Mouse (Mus musculus): ENCODE data around the gene Abtb1. TPM values are rescaled to one million over a fixed set of nuclear protein-coding genes. Genes with fewer than 3 reads are reported as not detected.

Gene Abtb1
- polyA plus RNA-seq, 1 experiment from 2014 or later: 40.7 TPM

DNA sequence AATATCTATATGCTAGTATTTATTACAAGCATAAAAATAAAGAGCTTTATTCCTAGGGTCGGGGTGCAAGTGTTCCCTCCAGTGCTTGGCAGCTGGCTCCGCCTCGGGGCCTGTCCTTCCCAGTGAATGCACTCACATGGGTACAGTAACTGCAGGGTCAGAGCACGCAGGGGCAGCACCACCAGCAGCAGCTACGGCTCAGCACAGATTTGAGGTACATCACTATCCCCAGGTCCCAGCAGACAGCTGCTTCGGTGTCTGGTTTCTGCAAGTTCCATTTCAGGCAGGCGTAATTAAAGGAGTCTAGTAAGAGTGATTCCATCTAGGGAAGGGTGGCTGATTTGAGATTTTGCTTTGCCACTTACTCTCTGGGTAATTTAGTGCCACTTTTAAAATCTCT, 16.6 kb upstream of the Abtb1 start:
- no peak for ATAC-seq
- H3K4me3 ChIP-seq (ENCODE audit: low read depth, low read length): no peak overlapping the region
- H3K9me3 ChIP-seq (replicated peaks; ENCODE audit: control insufficient read depth, low read length, poor library complexity, severe bottlenecking): no peaks in the 10 kb centered on the region
- H3K27ac ChIP-seq (ENCODE audit: low read length): no peak overlapping the region
- WGBS: 70% methylated on average over 7 of the region's 7 CpGs
- H3K36me3 ChIP-seq (ENCODE audit: control insufficient read depth, insufficient read depth, low read length): peaks cover 44% of the 10 kb centered on the region
- H3K27me3 ChIP-seq (ENCODE audit: control insufficient read depth, insufficient read depth, low read depth, low read length): no peaks in the 10 kb centered on the region
- no peaks in the 10 kb centered on the region for H3K4me1 ChIP-seq (ENCODE audit: control insufficient read depth, insufficient read depth, low read length)
- no peak overlapping the region for H3K9ac ChIP-seq (ENCODE audit: low read depth, low read length)
- H3K4me2 ChIP-seq (ENCODE audit: low read length): no peak overlapping the region

DNA sequence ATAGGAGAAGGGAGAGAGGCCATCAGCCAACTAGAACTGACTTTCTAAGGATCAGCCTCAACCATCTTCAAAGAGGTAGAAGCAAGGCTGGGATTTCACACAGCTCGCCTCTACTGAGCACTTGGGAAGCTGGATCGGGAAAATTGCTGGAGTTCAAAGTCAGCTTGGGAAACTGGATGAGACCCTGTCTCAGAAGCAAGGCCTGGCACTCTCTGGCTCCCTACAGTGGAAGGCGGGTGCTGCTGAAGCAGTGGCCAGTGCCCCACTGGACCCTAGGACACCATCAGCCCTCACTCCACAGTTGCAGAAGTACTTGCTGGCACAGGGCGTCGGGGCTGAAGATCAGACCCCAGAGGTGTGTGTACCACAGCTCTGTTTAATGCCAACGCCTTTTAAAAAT, 16.0 kb upstream of the Abtb1 start:
- WGBS: 80% methylated on average over 6 of the region's 6 CpGs
- no peak overlapping the region for H3K9ac ChIP-seq (ENCODE audit: low read depth, low read length)
- H3K4me1 ChIP-seq (ENCODE audit: control insufficient read depth, insufficient read depth, low read length): no peaks in the 10 kb centered on the region
- no peaks in the 10 kb centered on the region for H3K9me3 ChIP-seq (replicated peaks; ENCODE audit: control insufficient read depth, low read length, poor library complexity, severe bottlenecking)
- no peak for ATAC-seq
- no peak overlapping the region for H3K4me2 ChIP-seq (ENCODE audit: low read length)
- H3K27me3 ChIP-seq (ENCODE audit: control insufficient read depth, insufficient read depth, low read depth, low read length): no peaks in the 10 kb centered on the region
- peaks cover 38% of the 10 kb centered on the region for H3K36me3 ChIP-seq (ENCODE audit: control insufficient read depth, insufficient read depth, low read length)
- no peak overlapping the region for H3K4me3 ChIP-seq (ENCODE audit: low read depth, low read length)
- H3K27ac ChIP-seq (ENCODE audit: low read length): no peak overlapping the region

DNA sequence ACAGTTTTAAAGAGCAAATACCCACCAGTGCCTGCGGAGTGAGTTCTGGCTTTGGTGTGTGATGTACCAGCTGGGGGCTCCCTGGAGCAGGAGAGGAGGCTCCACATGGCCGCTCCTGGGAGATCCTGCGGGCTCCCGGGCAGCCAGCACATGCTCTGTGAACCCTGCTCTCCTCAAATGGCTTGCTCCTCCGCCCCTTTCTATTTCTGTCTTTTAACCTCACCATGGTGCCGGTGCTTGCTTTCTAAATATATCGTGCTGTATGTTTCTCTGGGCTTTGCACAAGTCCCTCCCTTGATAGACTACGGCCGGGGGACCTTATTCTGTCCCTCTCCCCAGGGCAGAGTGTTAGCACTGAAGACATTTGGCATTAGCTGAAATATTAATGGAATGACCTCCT, 15.5 kb upstream of the Abtb1 start:
- peaks cover 39% of the 10 kb centered on the region for H3K36me3 ChIP-seq (ENCODE audit: control insufficient read depth, insufficient read depth, low read length)
- 41% methylated on average over 9 of the region's 9 CpGs for WGBS
- H3K9ac ChIP-seq (ENCODE audit: low read depth, low read length): no peak overlapping the region
- no peaks in the 10 kb centered on the region for H3K9me3 ChIP-seq (replicated peaks; ENCODE audit: control insufficient read depth, low read length, poor library complexity, severe bottlenecking)
- H3K4me1 ChIP-seq (ENCODE audit: control insufficient read depth, insufficient read depth, low read length): no peaks in the 10 kb centered on the region
- no peaks in the 10 kb centered on the region for H3K27me3 ChIP-seq (ENCODE audit: control insufficient read depth, insufficient read depth, low read depth, low read length)
- H3K4me3 ChIP-seq (ENCODE audit: low read depth, low read length): no peak overlapping the region
- ATAC-seq: no peak
- H3K4me2 ChIP-seq (ENCODE audit: low read length): no peak overlapping the region
- H3K27ac ChIP-seq (ENCODE audit: low read length): no peak overlapping the region

DNA sequence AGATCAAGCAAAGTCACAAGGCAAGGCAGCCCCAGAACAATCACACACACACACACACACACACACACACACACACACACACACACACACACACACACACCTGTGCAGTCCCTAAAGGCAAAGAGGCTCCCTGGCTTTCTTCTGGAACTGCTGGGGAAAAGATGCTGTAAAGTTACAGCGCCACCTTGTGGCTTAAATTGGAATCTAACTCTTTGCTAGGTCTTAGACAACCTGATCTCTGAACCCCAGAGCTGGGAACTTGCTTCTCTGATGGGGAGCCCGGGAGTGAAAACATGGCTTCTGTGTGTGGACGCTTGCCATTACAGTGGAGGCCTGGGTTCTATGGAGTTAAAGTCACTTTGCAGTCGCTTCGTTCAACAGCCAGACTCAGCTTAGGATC, 13.9 kb upstream of the Abtb1 start:
- H3K4me1 ChIP-seq (ENCODE audit: control insufficient read depth, insufficient read depth, low read length): no peaks in the 10 kb centered on the region
- 0 out of 2 replicates have a peak, but pooled peaks have one; percentile 9 for ATAC-seq
- 22% methylated on average over 5 of the region's 5 CpGs for WGBS

DNA sequence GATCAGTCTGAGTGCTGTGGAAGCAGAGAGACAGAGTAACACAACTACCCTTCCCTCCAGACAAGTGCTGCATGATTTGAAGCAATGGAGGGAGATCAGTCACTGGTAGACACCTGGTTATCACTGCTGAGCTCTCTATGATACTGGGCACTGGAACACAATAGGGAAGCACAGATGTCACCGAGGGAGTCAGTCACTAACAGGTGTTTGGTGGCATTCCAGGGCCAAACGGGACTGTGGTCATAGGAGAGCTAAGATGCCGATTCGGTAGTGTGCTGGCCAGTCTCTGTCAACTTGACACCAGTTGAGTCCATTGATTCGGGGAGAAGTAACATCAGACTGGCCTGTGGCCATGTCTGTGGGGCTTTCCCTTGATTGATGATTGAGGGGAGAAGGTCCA, 12.7 kb upstream of the Abtb1 start:
- Histone ChIP-seq H3K4me1 (ENCODE audit: control insufficient read depth, insufficient read depth, low read length) (no peaks in the 10 kb centered on the region), H3K9ac (ENCODE audit: low read depth, low read length) (no peak overlapping the region), H3K9me3 (replicated peaks; ENCODE audit: control insufficient read depth, low read length, poor library complexity, severe bottlenecking) (no peaks in the 10 kb centered on the region), H3K4me3 (ENCODE audit: low read depth, low read length) (no peak overlapping the region), H3K27me3 (ENCODE audit: control insufficient read depth, insufficient read depth, low read depth, low read length) (no peaks in the 10 kb centered on the region), H3K27ac (ENCODE audit: low read length) (no peak overlapping the region), H3K4me2 (ENCODE audit: low read length) (no peak overlapping the region), H3K36me3 (ENCODE audit: control insufficient read depth, insufficient read depth, low read length) (peaks cover 23% of the 10 kb centered on the region)
- ATAC-seq: no peak
- 81% methylated on average over 5 of the region's 5 CpGs for WGBS

More for the DNA sequence above, 13.9 kb upstream of the Abtb1 start:
- Histone ChIP-seq H3K9ac (ENCODE audit: low read depth, low read length) (no peak overlapping the region), H3K4me3 (ENCODE audit: low read depth, low read length) (no peak overlapping the region), H3K9me3 (replicated peaks; ENCODE audit: control insufficient read depth, low read length, poor library complexity, severe bottlenecking) (no peaks in the 10 kb centered on the region), H3K36me3 (ENCODE audit: control insufficient read depth, insufficient read depth, low read length) (peaks cover 29% of the 10 kb centered on the region), H3K4me2 (ENCODE audit: low read length) (no peak overlapping the region), H3K27me3 (ENCODE audit: control insufficient read depth, insufficient read depth, low read depth, low read length) (no peaks in the 10 kb centered on the region), H3K27ac (ENCODE audit: low read length) (no peak overlapping the region)

DNA sequence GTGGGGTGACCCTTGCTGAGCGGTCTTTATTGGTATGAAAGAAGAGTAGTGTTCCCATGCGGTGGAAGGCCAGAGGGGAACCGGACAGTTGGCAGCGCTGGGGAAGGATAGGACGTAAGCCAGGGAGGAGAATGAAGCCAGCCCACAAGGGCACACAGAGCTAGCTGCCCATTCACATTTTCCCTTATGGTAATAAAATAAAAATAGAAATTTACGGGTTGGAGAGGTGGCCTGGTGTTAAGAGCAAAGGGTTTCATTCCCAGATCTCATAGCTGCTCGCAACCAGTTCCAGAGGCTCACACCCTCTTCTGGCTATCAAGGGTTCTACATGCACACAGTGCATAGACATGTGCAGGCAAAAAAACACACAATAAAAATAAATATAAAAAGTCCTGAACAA, 8.2 kb upstream of the Abtb1 start:
- Histone ChIP-seq H3K9ac (ENCODE audit: low read depth, low read length) (no peak overlapping the region), H3K4me3 (ENCODE audit: low read depth, low read length) (no peak overlapping the region), H3K4me2 (ENCODE audit: low read length) (no peak overlapping the region), H3K36me3 (ENCODE audit: control insufficient read depth, insufficient read depth, low read length) (peaks cover 35% of the 10 kb centered on the region), H3K27ac (ENCODE audit: low read length) (no peak overlapping the region), H3K27me3 (ENCODE audit: control insufficient read depth, insufficient read depth, low read depth, low read length) (no peaks in the 10 kb centered on the region), H3K9me3 (replicated peaks; ENCODE audit: control insufficient read depth, low read length, poor library complexity, severe bottlenecking) (no peaks in the 10 kb centered on the region), H3K4me1 (ENCODE audit: control insufficient read depth, insufficient read depth, low read length) (no peaks in the 10 kb centered on the region)
- WGBS: 89% methylated on average over 7 of the region's 7 CpGs
- ATAC-seq: no peak

DNA sequence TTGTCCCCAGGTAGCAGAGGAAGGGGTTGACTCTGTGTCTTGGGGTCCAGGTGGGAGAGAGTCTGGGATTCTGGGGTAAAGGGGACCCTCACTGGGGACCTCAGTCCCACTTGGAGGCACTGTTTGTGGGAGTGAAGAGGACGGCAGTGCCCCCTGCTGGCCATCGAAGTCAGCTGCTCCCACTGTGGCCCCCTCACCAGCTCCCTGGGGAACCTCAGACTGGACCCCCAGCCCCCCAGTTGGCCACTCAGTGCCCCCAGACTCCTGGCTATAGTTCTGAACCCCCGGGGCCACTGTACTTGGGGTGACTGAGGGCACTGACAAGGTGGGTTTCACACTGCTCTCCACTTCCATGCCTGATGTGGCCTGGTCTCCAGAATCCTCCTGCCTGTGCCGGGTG, 7.5 kb upstream of the Abtb1 start:
- Histone ChIP-seq H3K4me3 (ENCODE audit: low read depth, low read length) (no peak overlapping the region), H3K4me1 (ENCODE audit: control insufficient read depth, insufficient read depth, low read length) (no peaks in the 10 kb centered on the region), H3K36me3 (ENCODE audit: control insufficient read depth, insufficient read depth, low read length) (peaks cover 29% of the 10 kb centered on the region), H3K27ac (ENCODE audit: low read length) (no peak overlapping the region), H3K4me2 (ENCODE audit: low read length) (no peak overlapping the region), H3K27me3 (ENCODE audit: control insufficient read depth, insufficient read depth, low read depth, low read length) (no peaks in the 10 kb centered on the region), H3K9me3 (replicated peaks; ENCODE audit: control insufficient read depth, low read length, poor library complexity, severe bottlenecking) (no peaks in the 10 kb centered on the region), H3K9ac (ENCODE audit: low read depth, low read length) (no peak overlapping the region)
- ATAC-seq: no peak
- 43% methylated on average over 4 of the region's 4 CpGs for WGBS

DNA sequence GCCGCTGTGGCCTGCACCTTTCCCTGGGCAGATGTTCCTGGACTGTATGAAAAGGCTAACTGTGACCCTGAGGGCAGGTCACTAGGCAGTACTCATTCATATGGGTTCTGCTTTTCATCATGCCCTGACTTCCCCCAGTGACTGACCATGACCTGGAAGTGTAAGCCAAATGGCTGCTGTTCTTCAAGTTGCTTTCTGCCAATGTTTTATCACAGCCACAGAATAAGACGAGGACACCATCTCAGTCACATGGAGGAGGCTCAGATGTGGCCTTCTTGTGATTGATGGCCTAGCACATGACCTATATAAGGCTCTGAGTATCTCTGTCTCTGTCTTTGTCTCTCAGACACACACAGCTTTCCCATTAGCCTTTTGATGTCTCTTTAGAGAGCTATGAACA, 5.8 kb upstream of the Abtb1 start:
- Histone ChIP-seq H3K9me3 (replicated peaks; ENCODE audit: control insufficient read depth, low read length, poor library complexity, severe bottlenecking) (no peaks in the 10 kb centered on the region), H3K9ac (ENCODE audit: low read depth, low read length) (no peak overlapping the region), H3K4me3 (ENCODE audit: low read depth, low read length) (no peak overlapping the region), H3K27me3 (ENCODE audit: control insufficient read depth, insufficient read depth, low read depth, low read length) (no peaks in the 10 kb centered on the region), H3K36me3 (ENCODE audit: control insufficient read depth, insufficient read depth, low read length) (peaks cover 26% of the 10 kb centered on the region), H3K27ac (ENCODE audit: low read length) (no peak overlapping the region), H3K4me2 (ENCODE audit: low read length) (no peak overlapping the region), H3K4me1 (ENCODE audit: control insufficient read depth, insufficient read depth, low read length) (no peaks in the 10 kb centered on the region; the same call in 1 of the 2 replicates)
- ATAC-seq: no peak
- WGBS: 69% methylated on average over 2 of the region's 2 CpGs

DNA sequence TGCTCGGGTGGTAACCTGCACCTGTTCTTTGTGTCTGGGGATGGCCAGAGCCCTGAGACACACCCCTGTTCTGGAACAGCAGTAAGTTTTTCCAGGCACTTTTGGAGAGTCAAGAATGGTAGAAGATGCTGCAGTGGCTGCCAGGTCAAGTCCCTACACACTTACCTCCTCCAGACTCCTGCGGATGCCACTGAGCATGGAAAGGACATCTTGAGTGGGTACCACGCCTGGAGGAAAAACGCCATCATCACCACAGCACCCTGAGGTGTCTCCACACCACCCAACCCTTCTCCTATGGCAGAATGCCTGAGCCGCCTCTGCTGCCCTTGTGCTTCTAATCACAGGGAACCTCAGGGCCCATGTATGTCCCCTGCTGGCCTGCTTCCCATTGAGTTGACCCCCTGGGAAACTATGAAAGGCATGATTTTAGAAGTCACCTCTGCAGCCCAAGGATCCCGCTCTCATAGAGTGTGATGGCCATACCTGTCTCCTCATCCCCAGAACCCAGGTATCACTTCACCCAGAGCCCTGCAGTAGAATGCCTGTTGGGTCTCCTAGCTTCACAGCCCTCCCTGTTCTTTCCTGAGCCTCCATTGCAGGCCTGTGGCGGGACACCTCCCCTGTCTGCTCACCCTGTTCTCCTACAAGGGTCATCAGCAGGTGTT, 3.2 kb upstream of the Abtb1 start:
- H3K4me2 ChIP-seq (ENCODE audit: low read length): no peak overlapping the region
- H3K27ac ChIP-seq (ENCODE audit: low read length): no peak overlapping the region
- no peak overlapping the region for H3K9ac ChIP-seq (ENCODE audit: low read depth, low read length)
- peaks cover 20% of the 10 kb centered on the region; the same call in 1 of the 2 replicates for H3K36me3 ChIP-seq (ENCODE audit: control insufficient read depth, insufficient read depth, low read length)
- no peaks in the 10 kb centered on the region for H3K27me3 ChIP-seq (ENCODE audit: control insufficient read depth, insufficient read depth, low read depth, low read length)
- no peaks in the 10 kb centered on the region for H3K9me3 ChIP-seq (replicated peaks; ENCODE audit: control insufficient read depth, low read length, poor library complexity, severe bottlenecking)
- ATAC-seq: no peak
- peaks cover 12% of the 10 kb centered on the region for H3K4me1 ChIP-seq (ENCODE audit: control insufficient read depth, insufficient read depth, low read length)
- 85% methylated on average over 7 of the region's 7 CpGs for WGBS
- H3K4me3 ChIP-seq (ENCODE audit: low read depth, low read length): no peak overlapping the region

Data from midbrain, embryonic 16.5 days (tissue).